Mouse (Mus musculus) layer of hippocampus, adult 6 months (tissue): ENCODE measurements around the gene Slc35a2. TPM values are rescaled to one million over a fixed set of nuclear protein-coding genes. Genes with fewer than 3 reads are reported as not detected.

Source experiments
- long read RNA-seq, 2 experiments: library from polyadenylated mRNA; unstranded; transcript quantifications; one replicate each; pipeline ENCODE4 v2.0.0; 2019 to 2020
- polyA plus RNA-seq: library from polyadenylated mRNA; unstranded; fragments of <200 nt; fragmentation: Nextera tagmentation; gene quantifications from 2 replicates; pipeline ENCODE4 v1.2.3, GENCODE M21; 2021

Slc35a2 gene
- polyA plus RNA-seq: 20.7 and 23.1 TPM in 2 replicates
- long read RNA-seq, experiment 1, transcript Slc35a2-203 (5 exons, 1,527 nt): major isoform, 24 of 39 reads
- long read RNA-seq, experiment 1, partial matches to known transcripts: 3 of 39 reads
- long read RNA-seq, experiment 1, other reads (novel, unspliced or antisense): 10 of 39 reads
- long read RNA-seq, experiment 2, transcript Slc35a2-203 (5 exons, 1,527 nt): major isoform, 37 of 61 reads
- long read RNA-seq, experiment 2, transcript Slc35a2-202 (4 exons, 3,094 nt): minor isoform, 16 of 61 reads
- long read RNA-seq, experiment 2, partial matches to known transcripts: 2 of 61 reads
- long read RNA-seq, experiment 2, other reads (novel, unspliced or antisense): 6 of 61 reads

GRCm38 (mm10) chrX:7883841-7884567, at the start of gene Slc35a2:
Slc35a2 (plus strand) TSS chrX:7884028.

DNA sequence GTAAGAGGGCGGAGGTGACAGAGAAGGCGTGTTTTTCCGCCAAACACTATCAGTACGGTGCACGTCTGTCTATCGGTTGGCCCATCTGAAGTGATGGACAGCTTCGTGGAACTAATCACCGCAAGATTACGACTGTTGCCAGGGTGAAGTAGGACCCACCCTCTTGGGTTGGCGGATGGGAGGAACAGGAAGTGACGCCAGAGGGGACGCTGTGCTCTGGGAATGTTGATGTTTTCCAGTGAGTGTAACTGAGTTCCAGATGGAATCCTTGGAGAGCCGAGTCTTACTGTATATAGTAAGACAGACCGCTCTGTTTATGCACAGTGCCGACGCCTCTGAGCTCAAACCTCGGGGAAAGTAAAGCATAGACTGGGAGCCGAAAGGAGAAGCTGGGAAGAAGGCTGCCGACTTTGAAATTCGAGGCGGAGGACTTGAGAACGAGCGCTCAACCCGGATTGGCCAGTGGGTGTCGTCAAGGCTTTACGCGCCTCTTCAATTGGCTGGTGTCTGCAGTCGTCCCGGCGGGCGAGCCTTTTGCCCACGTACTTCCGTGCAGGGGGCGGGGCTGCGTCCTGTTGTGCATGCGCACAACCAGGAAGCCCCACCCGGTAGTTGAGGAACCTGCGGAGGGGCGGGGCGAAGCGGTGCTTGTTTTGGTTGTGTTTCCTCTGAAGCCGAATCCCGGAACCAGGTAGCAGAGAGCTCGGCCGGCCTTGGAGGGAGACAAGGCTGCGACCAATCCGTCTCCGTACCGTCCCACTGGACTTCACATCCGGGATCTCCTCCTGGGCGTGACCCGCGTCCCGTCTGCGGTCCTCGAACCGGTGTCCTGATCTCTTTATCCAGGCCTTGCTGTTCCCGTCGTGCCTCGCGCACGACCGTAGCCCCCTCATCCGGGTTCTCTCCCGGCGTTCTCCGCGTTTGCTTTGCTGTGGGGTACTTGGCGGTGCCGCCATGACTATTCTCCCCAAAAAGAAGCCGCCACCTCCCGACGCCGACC, 42.4 kb upstream of the Slc35a2 start, which contains the start of gene Otud5:
Gene Otud5, plus strand, starts transcription at position 202 of the 1,000 bp plus-strand sequence.

DNA sequence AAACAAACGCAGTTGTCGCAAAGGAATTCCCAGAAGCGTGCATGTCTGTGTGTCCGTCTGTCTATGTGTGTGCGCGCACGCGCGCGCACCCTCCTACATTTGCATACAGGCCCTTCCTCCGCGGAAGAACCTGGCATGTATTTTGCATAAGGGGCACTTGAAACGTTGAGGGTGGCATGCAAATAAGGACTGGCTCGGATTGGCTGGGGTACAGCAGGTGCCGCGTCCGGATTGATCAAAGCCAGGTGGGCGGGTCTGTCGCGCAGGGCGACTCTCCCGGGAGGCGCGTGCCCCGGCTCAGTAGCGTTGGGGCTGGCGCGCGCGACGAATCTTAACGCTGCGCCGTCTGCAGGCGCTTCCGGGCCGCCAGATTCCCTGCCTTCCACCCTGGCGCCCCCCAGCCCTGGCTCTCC, 5.8 kb upstream of the Slc35a2 start, which contains the start of gene Pim2:
Gene Pim2, plus strand, starts transcription at position 256 of the 413 bp plus-strand sequence.

GRCm38 (mm10) chrX:7898880-7899874, 15.3 kb downstream of the Slc35a2 start, which contains the start of the genes Pqbp1 and Timm17b:
Pqbp1 (minus strand) TSS chrX:7899269.
Timm17b (plus strand) TSS chrX:7899357.

DNA sequence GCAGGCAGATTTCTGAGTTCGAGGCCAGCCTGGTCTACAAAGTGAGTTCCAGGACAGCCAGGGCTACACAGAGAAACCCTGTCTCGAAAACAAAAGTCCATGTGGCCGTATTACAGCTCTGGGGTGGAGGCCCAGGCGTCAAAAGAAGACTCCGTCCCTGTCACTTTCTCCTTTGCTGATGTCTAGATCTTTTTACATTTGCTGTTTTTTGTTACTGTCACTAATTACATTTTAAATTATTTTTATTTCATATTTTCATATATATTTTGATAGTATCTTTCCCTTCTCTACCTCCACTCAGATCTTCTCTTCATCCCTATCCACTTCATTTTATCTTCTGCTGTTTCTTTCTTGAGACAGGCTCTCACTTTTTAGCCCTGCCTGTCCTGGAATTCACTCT, 23.9 kb downstream of the Slc35a2 start, which contains the start of gene Gm10491:
Gene Gm10491, minus strand, starts transcription at position 101 of the 400 bp plus-strand sequence.

GRCm38 (mm10) chrX:7909242-7909641, 25.4 kb downstream of the Slc35a2 start, which contains the start of gene Gm10490:
Gm10490 (plus strand) TSS chrX:7909542.

GRCm38 (mm10) chrX:7919601-7920383, 36.0 kb downstream of the Slc35a2 start, which contains the start of gene Pcsk1n:
Pcsk1n (plus strand) TSS chrX:7919822.

GRCm38 (mm10) chrX:7928270-7928790, 44.5 kb downstream of the Slc35a2 start, which contains the start of gene Eras:
Eras (minus strand) TSS chrX:7928607.

Other genes starting within 250 kb of the Slc35a2 start
- gene Syp, start 245.6 kb upstream of the Slc35a2 start, polyA plus RNA-seq: 165 and 181 TPM in 2 replicates
- 0.54 and 0.60 TPM in 2 replicates for gene Prickle3, start 226.8 kb upstream of the Slc35a2 start, polyA plus RNA-seq
- 10.2 and 14.4 TPM in 2 replicates for gene Plp2, start 212.6 kb upstream of the Slc35a2 start, polyA plus RNA-seq
- 0.14 and 0.18 TPM in 2 replicates for gene Magix, start 202.8 kb upstream of the Slc35a2 start, polyA plus RNA-seq
- gene Gpkow, start 186.9 kb upstream of the Slc35a2 start, polyA plus RNA-seq: 18.4 and 19.5 TPM in 2 replicates
- 28.9 and 30.9 TPM in 2 replicates for gene Wdr45, start 169.7 kb upstream of the Slc35a2 start, polyA plus RNA-seq
- 0.30 TPM in 1 of 2 replicates, not detected in the other for gene Gm45208, start 161.8 kb upstream of the Slc35a2 start, polyA plus RNA-seq
- gene Praf2, start 155.6 kb upstream of the Slc35a2 start, polyA plus RNA-seq: 135 and 140 TPM in 2 replicates
- gene Ccdc120, start 133.1 kb upstream of the Slc35a2 start, polyA plus RNA-seq: 5.8 and 7.6 TPM in 2 replicates
- 7.6 and 8.5 TPM in 2 replicates for gene Tfe3, start 121.5 kb upstream of the Slc35a2 start, polyA plus RNA-seq
- gene Gripap1, start 94.3 kb upstream of the Slc35a2 start, polyA plus RNA-seq: 29.8 and 34.6 TPM in 2 replicates
- 4.7 and 5.2 TPM in 2 replicates for gene Kcnd1, start 61.7 kb upstream of the Slc35a2 start, polyA plus RNA-seq
- gene Otud5, start 42.7 kb upstream of the Slc35a2 start, polyA plus RNA-seq: 5.8 and 6.1 TPM in 2 replicates
- gene Pim2, start 5.8 kb upstream of the Slc35a2 start, polyA plus RNA-seq: 36.8 and 47.0 TPM in 2 replicates
- gene Pqbp1, start 15.2 kb downstream of the Slc35a2 start, polyA plus RNA-seq: 76.7 and 79.2 TPM in 2 replicates
- 49.4 and 51.9 TPM in 2 replicates for gene Timm17b, start 15.3 kb downstream of the Slc35a2 start, polyA plus RNA-seq
- not detected in 2 replicates for gene Gm10491, start 23.8 kb downstream of the Slc35a2 start, polyA plus RNA-seq
- gene Gm10490, start 25.5 kb downstream of the Slc35a2 start, polyA plus RNA-seq: not detected in 2 replicates
- 450 and 585 TPM in 2 replicates for gene Pcsk1n, start 35.8 kb downstream of the Slc35a2 start, polyA plus RNA-seq
- gene Eras, start 44.6 kb downstream of the Slc35a2 start, polyA plus RNA-seq: not detected in 2 replicates
- gene Hdac6, start 63.9 kb downstream of the Slc35a2 start, polyA plus RNA-seq: 9.5 and 10.1 TPM in 2 replicates
- gene Gata1, start 94.0 kb downstream of the Slc35a2 start, polyA plus RNA-seq: not detected in 2 replicates
- not detected in 2 replicates for gene Glod5, start 134.5 kb downstream of the Slc35a2 start, polyA plus RNA-seq
- 8.3 and 8.7 TPM in 2 replicates for gene Suv39h1, start 190.7 kb downstream of the Slc35a2 start, polyA plus RNA-seq
- 0.23 and 0.29 TPM in 2 replicates for gene Was, start 206.5 kb downstream of the Slc35a2 start, polyA plus RNA-seq
- 18.4 and 21.3 TPM in 2 replicates for gene Wdr13, start 248.9 kb downstream of the Slc35a2 start, polyA plus RNA-seq